Mouse (Mus musculus) bone marrow macrophage, adult 2 months (primary cell): ENCODE data around the gene Kcnmb3. TPM values are rescaled to one million over a fixed set of nuclear protein-coding genes. Genes with fewer than 3 reads are reported as not detected.

Experiments
- H3K27ac ChIP-seq: 2 replicates; pipeline ENCODE4 v1.5.1; 2012; ENCODE audit warnings: low read depth, low read length; ENCODE audit not compliant: insufficient read depth
- H3K4me1 ChIP-seq: 2 replicates; pipeline ENCODE4 v1.6.1; 2012; ENCODE audit warnings: low read length; ENCODE audit not compliant: control insufficient read depth, insufficient read depth
- H3K4me3 ChIP-seq: 2 replicates; pipeline ENCODE4 v1.5.1; 2012; ENCODE audit warnings: mild to moderate bottlenecking, low read length, moderate library complexity; ENCODE audit not compliant: insufficient read depth
- CTCF ChIP-seq: IDR thresholded peaks from 2 replicates; pipeline ENCODE4 v1.5.1; 2012; ENCODE audit warnings: low read depth, mild to moderate bottlenecking, low read length, moderate library complexity
- POLR2A ChIP-seq: IDR thresholded peaks from 2 replicates; pipeline ENCODE4 v1.6.1; 2012; ENCODE audit warnings: mild to moderate bottlenecking, low read depth, low read length, borderline replicate concordance
- polyA plus RNA-seq: library from polyadenylated mRNA; stranded (reverse); fragments of >200 nt; gene quantifications from 2 replicates; pipeline ENCODE4 v1.2.4, GENCODE M21; 2012; ENCODE audit not compliant: missing spikeins, insufficient read depth, insufficient read length

Gene Kcnmb3
- polyA plus RNA-seq, 1 experiment = not detected

DNA sequence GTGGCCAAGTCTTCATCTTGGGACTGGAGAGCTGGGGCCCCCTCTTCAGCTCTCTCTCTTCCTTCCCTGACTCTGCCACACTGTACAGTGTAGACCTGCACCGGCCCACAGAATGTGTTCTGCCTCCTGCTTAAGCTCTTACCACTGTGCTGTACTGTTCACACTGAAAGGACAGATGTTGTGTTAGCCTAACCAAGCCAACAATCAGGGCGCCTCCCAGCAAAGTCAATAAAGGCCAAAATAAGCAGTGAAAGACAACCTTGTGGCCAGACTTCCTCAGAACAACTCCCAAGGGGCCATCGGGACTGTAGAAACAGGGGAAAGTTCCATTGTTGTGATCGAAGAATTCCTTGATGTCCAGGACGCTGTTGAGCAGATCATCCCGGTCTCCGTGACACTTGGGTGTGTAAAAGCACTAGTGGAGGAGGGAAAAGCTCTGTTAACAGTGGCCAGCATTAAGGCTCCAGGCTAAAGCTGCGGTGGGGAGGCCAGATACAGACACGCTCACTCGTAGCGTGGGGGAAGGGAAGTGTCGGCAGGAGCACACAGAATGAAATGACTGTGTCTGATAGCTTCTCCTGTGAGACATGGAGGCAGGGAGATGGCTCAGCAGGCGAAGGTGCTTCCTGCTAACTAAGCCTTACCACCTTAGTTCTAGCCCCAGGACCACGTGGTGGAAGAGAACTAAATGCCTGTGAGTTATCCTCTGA lies 19.7 kb downstream of the Kcnmb3 start:
- TF ChIP-seq POLR2A = no peak
- TF ChIP-seq CTCF = no peak
- H3K27ac ChIP-seq = no peak overlapping the region
- H3K4me3 ChIP-seq = no peak overlapping the region

GRCm38 (mm10) chr3:32471098-32471497 lies 20.9 kb downstream of the Kcnmb3 start:
- Histone ChIP-seq H3K27ac (no peak overlapping the region), H3K4me1 (no peaks in the 10 kb centered on the region), H3K4me3 (no peak overlapping the region)
- TF ChIP-seq CTCF = no peak
- TF ChIP-seq POLR2A = no peak

More for the DNA sequence above, 19.7 kb downstream of the Kcnmb3 start:
- no peaks in the 10 kb centered on the region for H3K4me1 ChIP-seq

GRCm38 (mm10) chr3:32470449-32470848 lies 21.6 kb downstream of the Kcnmb3 start:
- TF ChIP-seq POLR2A (no peak), CTCF (no peak)
- Histone ChIP-seq H3K4me3 (no peak overlapping the region), H3K4me1 (no peaks in the 10 kb centered on the region), H3K27ac (no peak overlapping the region)

DNA sequence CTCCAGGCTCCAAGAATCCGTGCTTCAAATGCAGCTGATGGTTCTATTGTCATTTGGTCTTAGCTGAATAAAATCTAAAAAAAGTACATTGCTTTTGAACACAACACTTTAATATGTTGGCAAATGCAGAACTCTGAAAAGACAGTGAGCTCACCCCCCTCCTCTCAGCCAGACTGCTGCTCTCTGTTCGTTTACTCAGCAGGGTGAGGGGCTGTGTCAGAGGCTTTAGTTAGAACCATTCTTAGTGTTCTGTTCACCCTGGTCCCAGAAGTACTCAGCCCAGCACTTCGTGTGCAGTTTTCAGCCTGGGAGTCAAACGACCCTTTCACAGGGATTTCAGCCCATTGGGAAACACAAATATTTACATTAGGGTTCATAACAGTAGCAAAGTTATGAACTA lies 23.6 kb downstream of the Kcnmb3 start:
- Histone ChIP-seq H3K4me1 (peaks cover 2% of the 10 kb centered on the region), H3K4me3 (no peak overlapping the region), H3K27ac (no peak overlapping the region)
- TF ChIP-seq CTCF (no peak), POLR2A (no peak)

- no peak for TF ChIP-seq CTCF
- TF ChIP-seq POLR2A = no peak
- Histone ChIP-seq H3K27ac (no peak overlapping the region), H3K4me1 (peaks cover 2% of the 10 kb centered on the region), H3K4me3 (no peak overlapping the region)
Measured at GRCm38 (mm10) chr3:32467321-32467720, 24.7 kb downstream of the Kcnmb3 start.

GRCm38 (mm10) chr3:32459777-32460176 lies 32.3 kb downstream of the Kcnmb3 start:
- Histone ChIP-seq H3K27ac (no peak overlapping the region), H3K4me3 (no peak overlapping the region), H3K4me1 (no peaks in the 10 kb centered on the region)
- TF ChIP-seq CTCF = peak; percentile 37; the same call in 1 of the 2 replicates
- no peak for TF ChIP-seq POLR2A

GRCm38 (mm10) chr3:32454329-32455021 lies 37.6 kb downstream of the Kcnmb3 start:
- Histone ChIP-seq H3K27ac (no peak overlapping the region), H3K4me1 (no peaks in the 10 kb centered on the region), H3K4me3 (no peak overlapping the region)
- TF ChIP-seq CTCF (no peak), POLR2A (no peak)

- H3K4me1 ChIP-seq = no peaks in the 10 kb centered on the region
Measured at GRCm38 (mm10) chr3:32441710-32442109, 50.3 kb downstream of the Kcnmb3 start.

GRCm38 (mm10) chr3:32438716-32439115 lies 53.3 kb downstream of the Kcnmb3 start:
- TF ChIP-seq CTCF (no peak), POLR2A (no peak)
- Histone ChIP-seq H3K27ac (no peak overlapping the region), H3K4me1 (no peaks in the 10 kb centered on the region), H3K4me3 (no peak overlapping the region)

More at GRCm38 (mm10) chr3:32441710-32442109, 50.3 kb downstream of the Kcnmb3 start:
- Histone ChIP-seq H3K27ac (no peak overlapping the region), H3K4me3 (no peak overlapping the region)
- TF ChIP-seq POLR2A = no peak
- TF ChIP-seq CTCF = no peak

DNA sequence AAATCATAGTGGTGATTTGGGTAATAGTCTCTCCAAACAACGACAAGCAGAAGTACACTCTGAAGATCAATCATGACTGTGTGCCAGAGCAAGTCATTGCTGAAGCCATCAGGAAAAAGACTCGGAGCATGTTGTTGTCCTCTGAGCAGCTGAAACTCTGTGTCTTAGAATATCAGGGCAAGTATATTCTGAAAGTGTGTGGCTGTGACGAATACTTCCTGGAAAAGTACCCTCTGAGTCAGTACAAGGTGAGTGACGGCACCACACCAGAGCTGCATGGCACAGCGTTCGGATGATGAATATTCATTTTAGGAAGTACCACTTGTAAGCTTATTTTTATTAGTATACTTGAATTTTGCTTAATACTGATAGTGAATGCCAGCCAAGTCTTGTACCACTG lies 54.2 kb downstream of the Kcnmb3 start:
- H3K27ac ChIP-seq = no peak overlapping the region
- H3K4me3 ChIP-seq = no peak overlapping the region
- TF ChIP-seq POLR2A (no peak), CTCF (no peak)
- H3K4me1 ChIP-seq = peaks cover 1% of the 10 kb centered on the region; the same call in 1 of the 2 replicates
